Mouse (Mus musculus) spleen, adult 12 weeks (tissue): Measurements from ENCODE around the gene Gm49337.
"Not testable (repeated sequence)": the region's sequence is repeated elsewhere in the genome, so short reads cannot be mapped to it uniquely, and the experiment has no call there.

Source experiments
- DNase-seq: peaks from one replicate; pipeline ENCODE4 v3.0.0; 2022; ENCODE audit warnings: low spot score

Gm49337 gene

DNA sequence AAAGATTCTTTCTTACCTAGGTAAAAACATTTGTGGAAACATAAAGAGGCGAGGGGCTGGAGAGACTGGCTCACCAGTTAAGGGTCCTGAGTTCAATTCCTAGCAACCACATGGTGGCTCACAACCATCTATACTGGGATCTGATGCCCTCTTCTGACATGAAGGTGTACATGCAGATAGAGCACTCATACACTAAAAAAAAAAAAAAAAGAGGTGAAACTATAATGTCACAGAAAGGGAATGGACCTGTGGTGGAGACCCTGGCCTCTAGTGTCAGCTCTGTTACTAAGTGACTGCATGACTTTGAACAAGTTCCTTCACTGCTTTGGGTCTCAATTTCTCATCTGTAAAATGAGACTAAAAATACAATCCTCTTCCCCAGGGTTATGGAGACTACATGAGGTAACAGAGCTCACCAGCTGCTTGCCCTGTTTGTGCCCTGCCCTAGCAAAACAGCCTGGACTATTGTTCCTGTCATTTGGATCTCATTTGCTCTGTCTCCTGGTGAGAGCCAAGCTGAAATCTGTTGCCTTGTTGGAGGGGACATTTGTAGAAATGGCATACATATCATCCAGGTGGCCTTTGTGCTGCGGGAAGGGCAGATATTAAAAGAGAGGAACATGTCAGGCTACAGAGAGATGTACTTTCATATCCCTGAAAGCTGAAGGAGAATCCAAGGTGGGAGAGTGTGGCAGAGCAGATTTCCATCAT, 42.9 kb downstream of the Gm49337 start:
- no peak for DNase-seq

DNA sequence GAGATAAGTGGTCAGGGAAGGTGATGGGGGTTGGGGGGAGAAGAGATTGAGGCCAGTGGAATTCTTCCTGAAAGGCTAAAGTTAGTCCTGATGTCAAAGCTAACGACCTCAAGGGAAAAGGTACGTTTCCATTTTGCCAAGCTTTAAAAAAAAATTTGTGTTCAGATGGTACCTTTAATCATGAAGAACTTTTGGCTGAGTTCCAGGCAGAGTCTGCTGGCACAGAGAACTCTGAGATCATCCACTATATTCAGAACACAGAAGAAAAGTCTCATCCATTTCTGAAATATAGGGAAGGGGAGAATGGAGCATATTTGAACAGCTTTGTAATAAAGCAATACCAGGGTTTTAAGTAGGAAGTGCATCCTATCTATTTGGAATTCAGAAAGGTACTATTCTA, 43.9 kb downstream of the Gm49337 start:
- no peak for DNase-seq

DNA sequence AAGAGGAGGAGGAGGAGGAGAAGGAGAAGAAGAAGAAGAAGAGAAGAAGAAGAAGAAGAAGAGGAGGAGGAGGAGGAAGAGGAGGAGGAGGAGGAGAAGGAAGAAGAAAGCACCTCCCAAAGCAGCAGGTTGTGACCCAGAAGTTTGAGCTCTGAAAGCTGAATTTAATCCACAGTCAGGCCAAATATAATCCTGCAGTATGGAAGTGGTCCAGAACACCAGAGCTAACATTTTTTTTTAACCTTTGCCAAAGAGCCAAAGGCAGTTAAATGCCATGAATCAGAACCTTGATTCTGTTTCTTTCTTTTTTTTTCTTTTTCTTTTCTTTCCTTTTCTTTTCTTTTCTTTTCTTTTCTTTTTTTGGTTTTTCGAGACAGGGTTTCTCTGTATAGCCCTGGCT, 44.5 kb downstream of the Gm49337 start:
- DNase-seq: not testable (repeated sequence)

DNA sequence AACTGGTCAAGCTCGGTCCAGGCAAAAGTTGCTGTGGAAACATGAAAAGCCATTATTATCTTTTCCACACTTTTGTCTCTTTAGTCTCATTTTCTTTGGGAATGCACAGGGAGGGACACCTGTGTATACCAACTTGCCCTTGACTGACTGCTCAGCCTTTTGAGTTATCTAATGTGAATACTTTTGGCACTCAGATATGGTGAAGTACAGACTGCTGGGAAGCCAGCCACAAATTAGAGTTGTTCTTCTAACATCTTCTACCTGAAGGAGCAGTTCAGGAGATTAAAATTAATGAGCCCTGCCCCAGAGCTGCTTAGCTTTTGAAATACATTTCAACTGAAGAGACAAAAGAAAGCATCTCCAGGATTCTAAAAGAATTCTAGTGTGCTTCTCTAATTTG, 45.9 kb downstream of the Gm49337 start:
- no peak for DNase-seq

DNA sequence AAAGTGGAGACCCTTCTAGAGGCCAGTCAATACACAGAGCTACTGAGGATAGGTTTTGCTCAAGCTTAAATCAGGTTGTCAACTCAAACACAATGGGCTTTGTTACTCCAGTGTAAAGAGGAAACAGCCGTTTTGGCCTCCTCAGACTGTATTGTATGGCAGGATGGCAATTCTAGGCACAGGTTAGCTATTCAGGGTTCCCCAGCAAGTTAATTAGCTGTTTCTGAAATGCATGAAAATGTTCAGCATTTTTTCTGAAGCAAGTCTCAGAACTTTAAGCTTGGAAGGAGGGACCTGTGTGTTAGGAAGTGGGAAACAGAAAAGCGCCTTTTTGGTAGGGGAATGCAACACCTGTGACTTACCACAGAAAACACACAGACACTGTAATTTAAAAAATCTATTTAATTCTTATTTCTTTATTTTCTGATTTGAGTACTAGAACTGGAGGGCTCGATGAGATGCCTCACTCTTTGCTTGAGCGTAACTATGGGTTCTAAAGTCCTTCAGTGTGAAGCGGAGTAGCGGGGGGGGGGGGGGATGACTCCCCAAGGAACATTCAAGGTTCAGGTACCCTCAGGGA, 47.0 kb downstream of the Gm49337 start:
- no peak for DNase-seq

DNA sequence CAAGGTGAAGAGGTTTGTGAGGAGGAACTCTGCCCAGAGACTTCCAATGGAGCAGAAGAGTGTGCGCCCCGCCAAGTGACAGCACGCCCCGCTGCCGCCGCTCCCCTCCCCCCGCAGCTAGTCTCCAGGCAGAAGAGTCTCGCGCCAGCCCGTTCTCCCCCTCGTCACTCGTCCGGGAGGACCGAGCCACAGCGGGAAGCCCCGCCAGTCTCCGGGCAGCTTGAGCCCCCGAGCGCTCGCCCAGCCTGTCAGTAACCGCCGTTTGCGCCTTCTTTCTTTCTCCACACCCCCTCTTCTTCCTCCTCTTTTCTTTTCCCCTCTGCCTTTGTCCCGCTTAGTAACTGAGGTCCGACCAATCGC, 47.6 kb downstream of the Gm49337 start:
- DNase-seq: no peak

DNA sequence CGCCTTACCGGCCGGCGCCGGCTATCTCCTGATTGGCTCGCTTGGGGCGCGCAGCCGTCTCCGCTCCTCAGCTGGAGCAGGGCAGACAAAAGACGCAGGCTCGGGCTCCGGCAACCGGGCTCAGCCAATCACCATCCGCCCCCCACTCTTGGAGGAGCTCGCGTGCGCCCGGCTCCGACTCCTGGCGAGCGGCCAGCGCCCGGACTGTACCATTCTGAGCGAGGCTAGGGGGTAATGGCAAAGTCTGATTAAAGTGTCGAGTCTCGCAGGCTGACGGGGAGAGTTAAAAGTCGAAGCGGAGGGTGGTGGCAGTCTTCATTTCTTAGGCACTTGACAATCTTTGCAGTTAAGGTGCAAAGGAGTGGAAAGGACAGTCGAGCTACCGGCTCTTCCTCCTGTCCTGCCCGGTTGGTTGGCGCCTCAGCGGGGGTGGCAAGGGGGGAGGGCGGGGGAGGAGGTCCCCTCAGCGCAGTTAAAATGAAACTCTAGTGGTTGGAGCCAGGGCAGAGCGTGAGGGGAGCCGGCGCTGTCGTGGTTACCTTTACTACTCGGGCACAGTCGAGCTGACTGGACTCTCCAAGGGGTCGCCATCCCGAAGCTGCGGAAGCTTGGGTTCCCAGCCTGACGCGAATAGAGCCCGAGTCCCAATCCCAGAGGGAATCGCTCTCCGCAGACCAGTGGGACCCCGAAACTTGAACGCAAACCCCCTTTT, 48.1 kb downstream of the Gm49337 start, which contains the start of gene Pik3r3:
Gene Pik3r3 (plus strand): TSS at position 479 of the 712 bp plus-strand sequence.
- peak; percentile 95 for DNase-seq

DNA sequence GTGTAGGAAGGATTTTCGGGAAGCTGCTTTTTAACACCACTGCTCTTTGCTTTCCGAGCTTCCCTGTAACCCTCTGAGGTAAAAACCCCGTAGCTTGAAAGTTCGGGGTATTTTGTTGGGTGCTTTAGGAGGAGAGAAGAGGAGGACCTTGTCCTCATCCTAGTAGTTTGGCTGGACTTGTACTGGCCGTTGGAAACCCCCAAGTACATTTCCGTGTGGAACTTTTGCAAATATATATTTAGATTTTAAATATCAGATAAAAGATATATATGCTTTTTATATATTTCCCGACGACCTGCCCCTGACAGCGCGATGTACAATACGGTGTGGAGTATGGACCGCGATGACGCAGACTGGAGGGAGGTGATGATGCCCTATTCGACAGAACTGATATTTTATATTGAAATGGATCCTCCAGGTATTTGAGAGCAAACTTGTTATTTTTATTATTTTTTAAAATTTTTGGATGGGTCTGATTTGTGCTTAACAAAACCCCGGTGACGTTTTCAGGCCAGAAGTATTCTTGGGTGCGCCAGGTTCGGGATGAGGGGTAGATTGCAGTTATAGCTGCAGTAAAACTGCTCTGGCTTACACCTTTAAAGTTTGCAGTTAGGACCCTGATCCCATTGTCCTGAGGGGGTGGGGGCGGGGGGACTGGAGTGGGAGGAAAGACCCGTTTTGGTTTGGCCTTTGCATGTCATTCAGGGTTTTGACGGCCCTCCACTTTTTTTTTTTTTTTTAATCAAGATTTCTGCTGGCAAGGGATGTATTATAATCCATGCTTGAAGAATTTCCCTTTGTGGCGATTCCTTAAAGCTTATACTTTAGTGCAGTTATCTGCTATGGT, 49.0 kb downstream of the Gm49337 start:
- peak; percentile 11 for DNase-seq

DNA sequence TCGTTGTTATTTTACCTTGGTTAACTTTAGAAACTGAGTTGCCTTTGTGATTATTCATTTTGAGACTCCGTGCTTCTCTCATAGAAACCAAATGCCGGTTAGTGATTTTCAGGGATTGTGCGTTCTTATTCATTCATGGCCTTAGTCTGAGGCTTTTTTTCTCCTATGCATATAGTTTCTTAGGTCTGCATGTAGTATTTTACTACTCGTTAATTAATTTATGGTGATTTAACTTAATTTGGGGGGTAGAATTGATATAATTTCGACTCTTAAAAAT, 49.6 kb downstream of the Gm49337 start:
- no peak for DNase-seq

DNA sequence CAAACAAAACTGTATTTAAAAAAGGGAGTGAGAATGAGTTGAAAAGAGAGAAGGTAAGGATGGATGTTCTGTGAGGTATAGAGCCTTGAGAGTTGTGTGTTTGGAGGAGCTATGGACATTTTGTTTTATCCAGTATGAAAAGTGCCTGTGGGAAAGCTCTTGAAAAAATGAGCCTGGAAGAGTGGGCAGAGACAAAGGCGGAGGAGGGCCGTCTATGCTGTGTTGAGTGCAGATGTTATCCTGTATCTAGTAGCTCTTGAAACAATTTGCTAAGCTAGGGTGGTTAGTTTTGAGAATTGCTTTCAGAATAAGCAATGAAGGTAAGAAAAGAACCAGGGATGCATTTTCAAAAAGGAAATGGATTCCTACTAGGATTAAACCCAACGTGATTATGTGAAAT, 70.2 kb downstream of the Gm49337 start:
- DNase-seq: no peak

DNA sequence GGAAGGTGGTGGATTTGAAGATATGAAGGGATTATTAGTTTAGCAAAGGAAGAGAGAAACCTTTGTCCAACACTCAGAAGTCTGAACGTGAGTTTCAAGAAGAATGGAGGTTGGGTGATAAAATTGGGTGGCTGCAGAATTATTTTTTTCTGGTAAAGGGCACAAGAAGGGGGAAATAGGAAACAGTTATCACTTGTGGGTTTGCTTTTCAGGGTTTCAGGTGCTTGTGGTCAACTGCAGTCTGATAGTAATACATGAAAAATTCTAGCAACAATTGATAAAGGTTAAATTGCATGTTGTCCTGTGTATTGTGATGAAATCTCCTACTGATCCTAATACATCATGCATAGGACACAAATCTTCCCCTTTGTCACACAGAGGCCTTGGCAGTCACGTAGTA, 71.1 kb downstream of the Gm49337 start:
- DNase-seq: no peak

DNA sequence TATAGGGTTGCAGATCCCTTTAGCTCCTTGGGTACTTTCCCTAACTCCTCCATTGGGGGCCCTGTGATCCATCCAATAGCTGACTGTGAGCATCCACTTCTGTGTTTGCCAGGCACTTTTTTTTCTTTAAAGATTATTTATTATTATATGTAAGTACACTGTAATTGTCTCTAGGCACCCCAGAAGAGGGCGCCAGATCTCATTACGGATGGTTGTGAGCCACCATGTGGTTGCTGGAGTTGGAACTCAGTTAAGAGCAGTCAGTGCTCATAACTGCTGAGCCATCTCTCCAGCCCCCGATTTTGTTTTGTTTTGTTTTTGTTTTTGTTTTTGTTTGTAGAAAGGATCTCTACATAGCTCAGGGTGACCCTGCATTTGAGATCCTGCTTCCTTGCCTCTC, 72.7 kb downstream of the Gm49337 start:
- peak; percentile 12 for DNase-seq

DNA sequence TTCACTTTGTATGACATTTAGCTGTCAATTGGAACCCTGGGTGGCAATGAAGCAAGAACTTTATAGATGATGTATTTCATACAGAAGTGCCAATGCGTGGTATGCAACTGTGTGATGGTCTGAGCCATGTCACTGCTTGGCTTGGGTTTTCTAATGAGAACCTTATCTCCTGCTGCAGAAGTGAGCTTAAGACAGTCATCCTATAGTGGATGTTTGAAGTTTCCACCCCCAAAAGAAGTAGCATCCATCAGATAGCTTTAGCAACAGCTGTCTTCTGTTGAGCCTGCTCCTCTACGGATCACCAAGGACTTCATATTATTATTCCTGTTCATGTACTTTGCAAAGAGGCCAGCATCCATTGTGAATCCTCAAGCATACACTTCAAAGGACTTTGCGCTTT, 76.8 kb downstream of the Gm49337 start:
- DNase-seq: no peak

DNA sequence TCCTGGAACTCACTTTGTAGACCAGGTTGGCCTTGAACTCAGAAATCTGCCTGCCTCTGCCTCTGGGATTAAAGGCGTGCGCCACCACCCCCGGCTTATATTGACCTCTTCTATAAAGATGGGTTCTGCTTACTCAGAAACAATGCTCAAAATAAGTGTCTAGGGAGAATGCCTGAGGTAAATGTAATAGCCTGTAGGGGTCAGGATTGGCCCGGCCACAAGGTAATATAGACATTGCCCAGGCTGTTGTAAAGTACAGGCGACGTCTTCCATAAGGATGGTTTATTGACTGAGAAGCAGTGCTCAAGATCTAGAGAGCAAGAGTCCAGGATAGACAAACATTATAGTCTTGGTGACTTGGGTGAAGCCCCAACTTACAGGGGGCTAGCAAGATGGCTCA, 95.0 kb downstream of the Gm49337 start:
- no peak for DNase-seq

DNA sequence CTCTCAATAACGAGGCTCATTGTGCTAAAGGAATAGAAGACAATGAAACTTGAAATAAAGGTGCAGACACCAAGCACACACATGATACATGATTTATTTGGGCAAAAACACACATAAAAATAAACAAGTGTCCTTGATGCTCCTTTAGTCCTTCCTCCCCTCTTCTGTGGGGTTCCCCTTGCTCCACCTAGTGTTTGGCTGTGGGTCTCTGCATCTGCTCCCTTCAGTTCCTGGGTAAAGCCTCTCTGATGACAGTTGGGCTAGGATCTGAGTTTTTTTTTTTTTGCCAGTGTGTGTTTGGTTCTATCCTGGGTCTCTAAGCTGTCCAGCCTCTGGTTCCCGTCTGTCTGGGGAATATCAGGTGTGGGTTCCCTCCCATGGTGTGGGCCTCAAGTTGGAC, 109.0 kb downstream of the Gm49337 start:
- DNase-seq: no peak

DNA sequence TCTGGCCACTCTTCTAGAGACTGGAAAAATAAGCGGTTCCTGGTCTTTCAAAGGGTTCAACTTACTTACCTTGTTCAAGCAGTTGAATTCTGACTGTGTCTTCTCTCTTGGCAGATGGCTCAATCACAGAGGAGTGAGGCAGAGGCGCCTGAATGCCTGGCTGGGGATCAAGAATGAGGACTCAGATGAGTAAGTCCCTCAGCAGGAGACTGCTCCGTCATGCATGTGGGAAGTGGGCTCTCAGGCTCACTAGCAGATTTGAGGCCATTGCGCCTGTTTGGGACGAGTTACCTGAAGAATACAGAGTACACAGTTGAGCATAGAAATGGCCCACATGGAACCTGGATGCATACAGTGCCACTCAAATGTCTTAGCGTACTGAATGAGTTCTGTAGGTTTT, 118.4 kb downstream of the Gm49337 start:
- no peak for DNase-seq

DNA sequence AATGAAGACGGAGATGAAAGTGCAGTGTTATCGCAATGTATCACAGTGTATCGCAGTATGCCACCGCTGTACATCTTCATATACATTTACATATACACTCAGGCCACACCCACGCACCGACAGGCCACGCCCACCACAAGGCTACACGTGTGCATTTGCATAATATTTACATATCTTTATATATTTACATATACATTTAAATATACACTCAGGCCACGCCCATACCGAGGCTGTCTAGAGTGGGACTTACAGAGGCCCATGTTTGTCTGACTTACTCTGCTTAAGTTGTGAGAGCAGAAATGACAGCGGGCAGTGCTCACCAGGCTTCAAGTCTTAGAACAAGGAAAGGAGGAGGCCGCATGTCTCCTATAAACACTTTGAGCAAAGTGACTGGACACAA, 120.1 kb downstream of the Gm49337 start:
- DNase-seq: no peak

DNA sequence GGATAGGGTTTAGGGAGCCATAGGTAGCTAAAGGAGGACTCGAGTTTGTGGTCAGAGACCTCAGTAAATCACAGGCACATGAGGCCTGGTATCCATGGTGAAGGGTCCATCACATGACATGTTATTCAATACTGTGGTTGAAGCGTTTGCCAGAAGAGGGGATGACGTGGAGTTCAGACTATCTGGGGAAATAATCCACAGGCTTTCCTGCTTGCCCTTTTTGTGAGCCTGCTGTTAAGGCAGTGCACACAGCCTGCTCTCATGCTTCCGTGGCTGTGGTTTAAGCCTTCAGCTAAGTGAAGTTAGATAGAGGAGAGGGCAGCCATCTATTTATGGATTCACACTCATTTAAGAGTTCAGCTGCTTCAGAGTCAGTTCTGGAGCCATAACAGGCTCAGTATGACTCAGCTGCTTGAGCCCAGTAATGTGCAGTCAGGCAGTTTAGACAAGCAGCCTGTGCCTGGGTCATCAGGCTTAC, 127.7 kb downstream of the Gm49337 start:
- DNase-seq: no peak

DNA sequence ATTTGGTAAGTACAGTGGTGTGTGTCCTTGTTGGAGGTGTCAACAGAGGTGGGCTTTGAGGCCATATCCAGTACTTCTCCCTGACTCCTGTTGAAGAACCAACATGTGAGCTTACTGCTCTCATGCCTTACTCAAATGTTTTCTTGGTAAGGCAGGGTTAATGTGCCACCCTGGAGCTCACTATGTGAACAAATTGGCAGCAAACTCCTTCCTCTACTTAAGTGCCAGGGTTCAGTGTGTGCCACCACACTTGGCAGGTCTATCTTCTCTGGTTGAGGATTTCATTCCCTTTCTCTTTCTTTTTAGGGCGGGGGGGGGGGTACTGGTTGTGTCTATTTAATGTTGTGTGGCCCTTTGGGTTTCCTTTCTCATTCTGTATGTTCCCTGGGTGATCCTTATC, 131.4 kb downstream of the Gm49337 start:
- no peak for DNase-seq

DNA sequence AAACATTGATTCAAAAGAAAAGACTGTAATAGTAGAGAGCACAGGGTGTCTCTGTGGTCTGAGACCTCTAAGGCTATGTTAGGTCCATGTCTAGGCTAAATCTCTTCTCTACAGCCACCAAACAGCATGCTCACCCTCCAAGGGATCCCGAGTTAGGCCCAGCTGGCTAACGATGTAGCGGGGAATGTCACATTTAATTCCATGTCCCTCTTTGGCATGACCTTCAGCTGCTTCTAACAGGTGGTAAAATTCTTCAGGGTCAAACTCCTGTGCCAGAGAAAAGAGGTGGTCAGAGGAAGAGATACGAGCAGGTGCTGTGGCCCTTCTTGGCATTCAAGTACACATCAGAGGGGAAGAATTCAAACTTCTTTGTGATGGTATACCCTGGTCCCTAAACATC, 144.4 kb downstream of the Gm49337 start:
- no peak for DNase-seq

DNA sequence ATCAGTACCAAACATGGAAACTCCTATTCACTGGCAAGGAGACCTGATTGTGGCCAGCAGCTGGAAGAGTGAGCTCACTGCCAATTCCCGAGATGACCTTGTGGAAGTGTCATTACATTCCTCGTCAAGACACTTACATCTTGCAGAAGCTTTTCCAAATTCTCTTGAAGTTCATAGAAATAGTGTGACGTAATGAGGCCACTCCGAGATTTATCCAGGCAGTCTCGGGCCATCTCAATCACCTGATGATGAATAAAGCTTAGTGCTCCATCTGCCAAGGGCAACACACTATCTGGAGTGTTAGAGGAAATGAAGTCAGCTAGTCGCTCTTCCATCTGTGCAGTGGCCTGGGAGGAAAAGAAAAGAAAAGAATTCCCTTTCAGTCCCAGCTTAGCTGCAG, 148.9 kb downstream of the Gm49337 start:
- no peak for DNase-seq

DNA sequence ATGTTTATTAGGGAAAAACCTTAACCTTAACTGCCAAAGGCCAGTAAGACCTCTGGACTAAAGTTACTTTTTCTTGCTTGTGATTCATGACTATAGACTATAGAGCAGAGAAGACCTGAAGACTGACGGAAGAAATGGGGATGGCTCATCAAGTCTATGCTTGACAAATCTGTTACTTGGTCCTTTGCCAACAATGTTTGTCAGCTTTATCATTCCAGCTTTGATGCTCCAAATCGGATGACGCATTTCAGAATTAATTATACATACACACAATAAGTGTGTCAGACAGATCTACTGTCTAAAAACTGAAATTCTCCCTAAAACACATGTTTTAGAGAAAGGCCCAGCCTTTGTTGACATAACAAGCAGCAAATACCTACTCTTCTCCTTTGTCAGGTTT, 156.1 kb downstream of the Gm49337 start:
- no peak for DNase-seq

DNA sequence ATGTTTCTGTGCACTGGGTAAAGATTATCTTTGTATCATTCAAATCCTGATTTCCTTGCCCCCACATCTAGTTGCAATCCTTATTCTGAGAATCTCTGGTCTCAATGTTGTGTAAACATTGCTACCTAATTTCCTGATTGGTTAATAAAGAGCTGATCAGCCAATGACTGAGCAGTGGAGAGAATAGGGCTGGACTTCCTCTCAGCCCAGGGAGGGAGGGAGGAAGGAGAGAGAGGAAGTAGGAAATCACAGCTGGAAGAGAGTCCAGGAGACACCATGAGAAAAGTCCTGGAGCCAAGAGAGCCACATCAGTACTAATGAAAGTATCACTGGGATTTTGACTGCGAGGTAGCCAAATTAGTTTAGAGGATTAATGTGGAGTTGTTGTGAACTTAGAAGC, 163.1 kb downstream of the Gm49337 start:
- no peak for DNase-seq
